Mouse (Mus musculus): ENCODE data around the gene Mfsd4b4. TPM values are rescaled to one million over a fixed set of nuclear protein-coding genes. Genes with fewer than 3 reads are reported as not detected.

Mfsd4b4 gene
- polyA plus RNA-seq, 1 experiment from 2014 or later: 5.2 TPM

DNA sequence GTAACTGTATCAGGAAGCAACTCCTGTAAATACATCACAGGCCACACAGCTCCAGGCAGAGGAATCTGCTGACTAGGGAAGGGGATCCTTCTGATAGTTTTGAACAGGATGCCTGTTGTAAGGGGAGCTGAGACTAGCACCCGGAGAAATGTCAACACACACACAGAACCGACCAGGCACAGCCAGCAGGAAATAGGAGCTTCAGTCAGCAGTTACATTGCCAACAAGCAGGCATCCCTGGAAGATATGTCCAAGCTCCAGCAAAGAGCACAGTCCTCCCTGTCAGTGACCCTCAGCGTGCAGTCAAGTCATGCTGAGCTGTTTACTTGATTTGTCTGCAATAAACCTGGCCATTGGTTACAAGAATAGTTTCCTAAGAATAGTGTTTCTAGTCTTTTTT lies 10.4 kb downstream of the Mfsd4b4 start:
- Histone ChIP-seq H3K27me3 (replicated peaks) (no peaks in the 10 kb centered on the region), H3K9ac (no peak overlapping the region), H3K9me3 (no peaks in the 10 kb centered on the region), H3K27ac (no peak overlapping the region), H3K4me1 (no peaks in the 10 kb centered on the region), H3K4me2 (replicated peaks) (no peak overlapping the region), H3K4me3 (no peak overlapping the region), H3K36me3 (no peaks in the 10 kb centered on the region; the same call in 1 of the 2 replicates)
- ATAC-seq (ENCODE audit: low FRiP score, low read depth): no peak
- WGBS: 81% methylated on average over 3 of the region's 3 CpGs

DNA sequence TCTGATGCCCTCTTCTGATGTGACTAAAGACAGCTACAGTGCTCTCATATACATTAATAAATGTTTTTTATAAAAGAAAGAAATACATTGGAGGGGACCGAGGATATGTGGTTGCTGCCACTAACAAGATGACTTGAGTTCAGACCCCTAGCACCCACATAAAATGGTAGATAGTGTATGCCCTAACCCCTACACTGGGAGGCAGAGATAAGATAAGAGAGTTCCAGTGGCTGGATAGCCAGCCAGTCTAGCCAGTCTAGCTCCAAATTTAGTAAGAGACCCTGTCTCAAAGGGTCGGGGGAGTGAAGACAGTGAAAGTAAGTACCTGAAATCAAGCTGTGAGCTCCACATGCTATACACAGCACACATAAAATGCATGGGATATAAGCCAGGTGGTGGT lies 33.5 kb downstream of the Mfsd4b4 start:
- no peak overlapping the region for H3K4me2 ChIP-seq (replicated peaks)
- no peak overlapping the region for H3K9ac ChIP-seq
- WGBS: 92% methylated on average over 2 of the region's 2 CpGs
- no peaks in the 10 kb centered on the region for H3K9me3 ChIP-seq
- H3K4me3 ChIP-seq: no peak overlapping the region
- ATAC-seq (ENCODE audit: low FRiP score, low read depth): no peak
- peaks cover 66% of the 10 kb centered on the region for H3K36me3 ChIP-seq
- no peak overlapping the region for H3K27ac ChIP-seq
- no peaks in the 10 kb centered on the region for H3K27me3 ChIP-seq (replicated peaks)
- no peaks in the 10 kb centered on the region for H3K4me1 ChIP-seq

- no peak overlapping the region for H3K4me3 ChIP-seq
- H3K27me3 ChIP-seq (replicated peaks): no peaks in the 10 kb centered on the region
- no peaks in the 10 kb centered on the region for H3K4me1 ChIP-seq
- H3K9me3 ChIP-seq: no peaks in the 10 kb centered on the region
- no peak overlapping the region for H3K4me2 ChIP-seq (replicated peaks)
- peaks cover 46% of the 10 kb centered on the region for H3K36me3 ChIP-seq
- 90% methylated on average over 1 of the region's 1 CpGs for WGBS
- no peak for ATAC-seq (ENCODE audit: low FRiP score, low read depth)
- no peak overlapping the region for H3K27ac ChIP-seq
- no peak overlapping the region for H3K9ac ChIP-seq
These were observed 56.4 kb downstream of the Mfsd4b4 start for GRCm38 (mm10) chr10:39842621-39843020.

Other genes with a start within 250 kb of the Mfsd4b4 start
- 21.7 and 23.0 TPM in 2 replicates for gene Rev3l, start 167.1 kb downstream of the Mfsd4b4 start, polyA plus RNA-seq (2016; fragmentation: Nextera tagmentation; extraction: Ambion mirVana)
- gene Mfsd4b2, start 27.7 kb upstream of the Mfsd4b4 start, polyA plus RNA-seq (2016; fragmentation: Nextera tagmentation; extraction: Ambion mirVana): not detected in 2 replicates
- gene Mfsd4b3, start 60.9 kb upstream of the Mfsd4b4 start, polyA plus RNA-seq (2016; fragmentation: Nextera tagmentation; extraction: Ambion mirVana): 0.18 and 0.40 TPM in 2 replicates
- gene Mfsd4b5, start 87.4 kb upstream of the Mfsd4b4 start, polyA plus RNA-seq (2016; fragmentation: Nextera tagmentation; extraction: Ambion mirVana): 0.10 and 0.13 TPM in 2 replicates
- 0.31 TPM in 1 of 2 replicates, not detected in the other for gene Mfsd4b1, start 126.0 kb upstream of the Mfsd4b4 start, polyA plus RNA-seq (2016; fragmentation: Nextera tagmentation; extraction: Ambion mirVana)
- 4.5 and 5.0 TPM in 2 replicates for gene Slc16a10, start 243.0 kb upstream of the Mfsd4b4 start, polyA plus RNA-seq (2016; fragmentation: Nextera tagmentation; extraction: Ambion mirVana)